Mouse (Mus musculus) limb, embryonic 11.5 days (tissue): ENCODE data around the gene Slc17a5. TPM values are rescaled to one million over a fixed set of nuclear protein-coding genes. Genes with fewer than 3 reads are reported as not detected.

Experiments
- ATAC-seq: fragments of 200-750 bp; cut with Nextera tagmentation; 2 replicates; pipeline ENCODE4 v1.8.0; 2017; ENCODE audit warnings: low read depth; ENCODE audit not compliant: insufficient number of reproducible peaks, low FRiP score, low TSS enrichment
- DNase-seq: peaks from one replicate; pipeline ENCODE4 v3.0.0-alpha.2; 2015; ENCODE audit warnings: low spot score
- H3K27ac ChIP-seq: fragments of 300-500 bp; sonication (generic); replicated peaks from 2 replicates; pipeline ENCODE4 v1.5.1; 2014; ENCODE audit warnings: low read depth, mild to moderate bottlenecking, low read length
- H3K27me3 ChIP-seq: fragments of 300-500 bp; sonication (generic); 2 replicates; pipeline ENCODE4 v1.6.1; 2014; ENCODE audit warnings: mild to moderate bottlenecking, low read length, mixed read lengths; ENCODE audit not compliant: control insufficient read depth, insufficient read depth
- H3K36me3 ChIP-seq: fragments of 300-500 bp; sonication (generic); 2 replicates; pipeline ENCODE4 v1.6.1; 2014; ENCODE audit warnings: mild to moderate bottlenecking, low read length, moderate library complexity, mixed read lengths; ENCODE audit not compliant: control insufficient read depth, insufficient read depth
- H3K4me1 ChIP-seq: fragments of 300-500 bp; sonication (generic); 2 replicates; pipeline ENCODE4 v1.6.1; 2014; ENCODE audit warnings: low read length, mixed read lengths; ENCODE audit not compliant: control insufficient read depth, insufficient read depth
- H3K4me2 ChIP-seq: fragments of 300-500 bp; sonication (generic); 2 replicates; pipeline ENCODE4 v1.6.1; 2014; ENCODE audit warnings: low read depth, mild to moderate bottlenecking, moderate library complexity; ENCODE audit not compliant: severe bottlenecking
- H3K4me3 ChIP-seq: fragments of 300-500 bp; sonication (generic); 2 replicates; pipeline ENCODE4 v1.5.1; 2014; ENCODE audit warnings: low read depth, low read length
- H3K9ac ChIP-seq: fragments of 300-500 bp; sonication (generic); 2 replicates; pipeline ENCODE4 v1.6.1; 2014; ENCODE audit warnings: mild to moderate bottlenecking, low read length
- H3K9me3 ChIP-seq: fragments of 300-500 bp; sonication (generic); 2 replicates; pipeline ENCODE4 v1.6.1; 2016; ENCODE audit warnings: low read length; ENCODE audit not compliant: control insufficient read depth
- WGBS: fragments of 180-500 bp; shearing (Covaris S2); extraction: QIAGEN DNeasy Blood & Tissue Kit; methylation state at CpG from one replicate; pipeline ENCODE4 v1.1.7; 2014; 5-methylcytosine and 5-hydroxymethylcytosine counted together
- polyA plus RNA-seq: library from polyadenylated mRNA; unstranded; fragments of >200 nt; fragmentation: Nextera tagmentation; extraction: Ambion mirVana; gene quantifications from 2 replicates; pipeline ENCODE4 v1.2.1, GENCODE M21; 2014

The Slc17a5 gene
- polyA plus RNA-seq, 1 experiment from 2014 or later: 14.6 TPM

DNA sequence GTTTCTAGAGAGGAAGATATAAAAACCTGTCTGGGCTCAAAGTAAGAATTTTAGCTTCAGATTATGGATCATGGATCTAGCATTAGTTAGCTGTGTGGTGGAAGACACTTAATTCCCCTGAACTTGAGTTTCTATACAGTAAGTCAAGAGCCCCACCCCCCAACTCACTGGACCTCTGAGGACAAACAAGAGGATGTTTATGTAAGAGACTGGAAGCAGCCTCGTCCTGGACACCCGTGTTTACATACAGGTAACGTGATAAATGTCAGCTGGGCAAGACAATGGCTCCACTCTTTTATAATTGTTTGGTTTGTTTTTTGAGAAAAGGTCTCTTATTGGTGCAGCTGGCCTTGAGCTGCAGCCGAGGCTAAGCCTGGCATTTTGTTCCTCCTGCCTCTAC is 36.1 kb downstream of the Slc17a5 start:
- Histone ChIP-seq H3K9ac (no peak overlapping the region), H3K36me3 (no peaks in the 10 kb centered on the region), H3K4me1 (no peaks in the 10 kb centered on the region), H3K4me3 (no peak overlapping the region), H3K27me3 (no peaks in the 10 kb centered on the region), H3K4me2 (no peak overlapping the region), H3K27ac (no peak overlapping the region), H3K9me3 (no peaks in the 10 kb centered on the region)
- ATAC-seq: no peak
- 85% methylated on average over 4 of the region's 4 CpGs for WGBS
- DNase-seq: no peak

DNA sequence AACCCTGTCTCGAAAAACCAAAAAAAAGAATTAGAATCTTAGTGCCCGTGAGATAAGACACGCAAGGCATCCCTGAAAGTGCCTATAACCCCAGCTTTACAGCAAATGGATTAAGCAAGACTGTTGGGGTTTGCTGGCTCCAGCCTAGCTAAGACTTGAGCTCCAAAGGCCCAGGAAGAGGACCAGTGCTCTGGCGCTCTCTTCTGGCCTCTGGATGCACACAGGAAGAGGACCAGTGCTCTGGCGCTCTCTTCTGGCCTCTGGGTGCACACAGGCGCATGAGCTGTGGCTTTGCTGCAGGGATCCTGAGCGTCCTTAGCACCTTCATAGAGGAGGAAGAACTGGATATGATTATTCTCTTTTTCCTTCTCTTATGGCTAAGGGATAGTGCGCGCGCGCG is 40.1 kb downstream of the Slc17a5 start:
- DNase-seq: no peak
- no peak overlapping the region for H3K9ac ChIP-seq

DNA sequence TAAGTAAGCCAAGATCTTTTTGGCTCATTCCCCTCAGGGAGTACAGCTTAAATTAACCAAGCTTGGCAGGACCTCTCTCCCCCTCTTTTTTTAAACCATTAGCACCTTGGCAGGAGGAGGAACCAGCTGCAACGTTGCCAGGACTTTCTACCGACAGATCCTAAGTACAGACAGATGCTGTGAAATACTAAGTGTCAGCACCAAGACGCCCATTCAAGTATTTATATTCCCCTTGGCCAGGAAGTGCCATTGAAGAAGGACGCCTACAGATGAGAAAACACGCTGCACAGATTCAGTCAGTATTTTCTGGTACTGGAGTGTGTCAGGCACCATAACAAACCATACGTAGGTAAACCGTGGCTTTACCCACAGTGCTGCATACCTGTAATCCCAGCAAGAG is 40.9 kb downstream of the Slc17a5 start:
- 66% methylated on average over 7 of the region's 7 CpGs for WGBS
- Histone ChIP-seq H3K27me3 (no peaks in the 10 kb centered on the region), H3K4me2 (no peak overlapping the region), H3K4me1 (no peaks in the 10 kb centered on the region), H3K9me3 (no peaks in the 10 kb centered on the region), H3K36me3 (no peaks in the 10 kb centered on the region), H3K4me3 (no peak overlapping the region), H3K9ac (no peak overlapping the region), H3K27ac (no peak overlapping the region)
- DNase-seq: no peak
- no peak for ATAC-seq

More for the DNA sequence above, 40.1 kb downstream of the Slc17a5 start:
- H3K27ac ChIP-seq: no peak overlapping the region
- no peaks in the 10 kb centered on the region for H3K27me3 ChIP-seq
- no peak for ATAC-seq
- H3K9me3 ChIP-seq: no peaks in the 10 kb centered on the region
- WGBS: 83% methylated on average over 12 of the region's 12 CpGs
- no peaks in the 10 kb centered on the region for H3K4me1 ChIP-seq
- no peak overlapping the region for H3K4me2 ChIP-seq
- no peaks in the 10 kb centered on the region for H3K36me3 ChIP-seq
- H3K4me3 ChIP-seq: no peak overlapping the region

DNA sequence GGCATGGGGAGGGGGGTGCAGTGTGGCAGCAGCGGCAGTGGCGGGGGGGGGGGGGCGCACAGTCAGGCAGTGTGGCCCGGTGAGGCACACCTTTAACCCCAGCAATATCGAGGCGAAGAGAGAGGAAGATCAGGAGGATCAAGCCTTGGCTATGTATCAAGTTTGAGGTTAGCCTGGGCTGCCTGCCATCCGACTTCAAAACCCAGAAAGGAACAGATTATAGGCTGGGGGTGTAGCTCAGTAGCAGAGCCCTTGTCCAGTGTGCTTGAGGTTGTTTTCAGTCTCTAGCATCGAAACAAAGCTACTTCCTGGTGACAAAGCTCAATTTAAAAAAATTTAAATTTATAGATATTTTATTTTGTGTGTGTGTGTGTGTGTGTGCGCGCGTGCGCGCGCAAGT is 46.1 kb downstream of the Slc17a5 start:
- Histone ChIP-seq H3K4me3 (no peak overlapping the region), H3K4me1 (no peaks in the 10 kb centered on the region), H3K36me3 (no peaks in the 10 kb centered on the region), H3K4me2 (no peak overlapping the region), H3K9me3 (no peaks in the 10 kb centered on the region), H3K27me3 (no peaks in the 10 kb centered on the region), H3K9ac (no peak overlapping the region), H3K27ac (no peak overlapping the region)
- WGBS: 98% methylated on average over 13 of the region's 14 CpGs
- ATAC-seq (no peak), DNase-seq (no peak)

DNA sequence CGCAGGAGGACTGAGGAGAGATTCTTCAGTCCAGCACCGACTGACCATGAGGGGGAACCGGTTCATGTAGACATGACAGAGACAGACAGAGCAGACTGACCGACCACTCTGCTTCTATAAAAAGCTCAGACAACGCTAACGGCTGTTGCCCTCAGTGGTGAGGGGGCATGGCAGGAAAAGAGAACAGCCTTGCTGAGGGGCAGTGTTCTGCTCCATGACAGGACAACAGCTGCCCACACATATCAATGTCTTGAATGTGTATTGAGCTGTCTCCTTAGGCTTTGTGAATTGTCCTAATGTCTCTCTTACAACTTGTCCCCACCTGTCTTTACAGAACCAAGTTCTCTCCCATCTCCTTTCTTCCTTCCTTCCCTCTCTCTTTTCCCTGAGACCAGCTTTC is 49.4 kb downstream of the Slc17a5 start:
- no peak overlapping the region for H3K9ac ChIP-seq
- no peaks in the 10 kb centered on the region for H3K27me3 ChIP-seq
- ATAC-seq: no peak
- H3K4me3 ChIP-seq: no peak overlapping the region
- no peaks in the 10 kb centered on the region for H3K4me1 ChIP-seq
- H3K36me3 ChIP-seq: no peaks in the 10 kb centered on the region
- H3K27ac ChIP-seq: no peak overlapping the region
- no peak overlapping the region for H3K4me2 ChIP-seq
- WGBS: 50% methylated on average over 6 of the region's 6 CpGs
- DNase-seq: no peak
- H3K9me3 ChIP-seq: no peaks in the 10 kb centered on the region

DNA sequence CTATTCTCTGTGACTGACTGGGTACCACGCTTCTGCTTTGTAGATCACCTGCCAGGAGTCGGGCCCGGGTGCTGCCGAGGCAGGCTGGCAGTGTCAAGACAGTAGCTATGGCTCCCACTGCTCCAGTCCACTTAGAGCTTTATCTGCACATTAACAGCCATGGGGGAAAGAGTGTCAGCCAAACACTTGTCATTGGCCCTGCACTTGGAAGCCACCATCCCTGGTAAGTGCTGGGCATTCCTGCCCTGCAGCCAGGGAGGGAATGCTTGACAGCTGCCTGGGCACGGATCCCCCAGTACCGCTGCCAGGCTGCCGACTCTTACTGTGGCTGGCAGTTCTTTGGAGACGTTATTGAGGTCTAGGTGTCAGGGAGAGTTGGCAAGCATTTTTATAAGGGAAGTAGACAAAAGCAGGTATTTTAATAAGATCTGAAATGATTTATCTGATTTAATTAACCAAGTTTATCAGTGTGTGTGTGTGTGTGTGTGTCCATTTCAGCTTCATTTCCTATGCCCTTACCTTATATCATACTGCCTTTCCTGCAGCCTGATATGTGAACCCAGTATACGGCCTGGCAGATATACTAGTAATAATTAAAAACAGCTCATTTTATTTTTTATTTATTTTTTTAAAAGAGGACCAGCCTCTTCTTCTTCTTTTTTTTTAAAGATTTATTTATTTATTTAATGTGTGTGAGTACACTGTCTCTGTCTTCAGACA is 50.5 kb downstream of the Slc17a5 start:
- Histone ChIP-seq H3K27ac (no peak overlapping the region), H3K36me3 (no peaks in the 10 kb centered on the region), H3K9ac (no peak overlapping the region), H3K4me1 (no peaks in the 10 kb centered on the region), H3K4me2 (no peak overlapping the region), H3K27me3 (no peaks in the 10 kb centered on the region), H3K4me3 (no peak overlapping the region), H3K9me3 (no peaks in the 10 kb centered on the region)
- no peak for DNase-seq
- ATAC-seq: no peak
- 87% methylated on average over 9 of the region's 9 CpGs for WGBS

DNA sequence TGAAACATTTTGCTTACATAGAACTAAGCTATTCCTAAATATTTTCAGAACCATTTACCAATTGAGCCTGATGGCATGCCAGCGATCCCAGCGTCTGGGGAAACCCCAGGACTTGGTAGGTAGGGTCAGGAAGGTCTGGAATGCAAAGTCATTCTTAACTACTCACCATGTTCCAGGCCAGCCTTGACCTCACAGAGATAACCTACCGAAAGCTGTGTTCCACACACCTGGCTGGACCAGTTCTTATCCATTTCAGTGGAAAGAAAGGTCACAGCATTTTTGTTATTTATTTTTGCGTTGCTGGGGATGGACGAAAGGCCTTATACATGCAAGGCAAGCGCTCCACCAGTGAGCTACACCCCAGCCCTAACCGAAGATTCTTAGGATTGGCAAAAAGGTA is 53.2 kb downstream of the Slc17a5 start:
- 90% methylated on average over 7 of the region's 7 CpGs for WGBS

DNA sequence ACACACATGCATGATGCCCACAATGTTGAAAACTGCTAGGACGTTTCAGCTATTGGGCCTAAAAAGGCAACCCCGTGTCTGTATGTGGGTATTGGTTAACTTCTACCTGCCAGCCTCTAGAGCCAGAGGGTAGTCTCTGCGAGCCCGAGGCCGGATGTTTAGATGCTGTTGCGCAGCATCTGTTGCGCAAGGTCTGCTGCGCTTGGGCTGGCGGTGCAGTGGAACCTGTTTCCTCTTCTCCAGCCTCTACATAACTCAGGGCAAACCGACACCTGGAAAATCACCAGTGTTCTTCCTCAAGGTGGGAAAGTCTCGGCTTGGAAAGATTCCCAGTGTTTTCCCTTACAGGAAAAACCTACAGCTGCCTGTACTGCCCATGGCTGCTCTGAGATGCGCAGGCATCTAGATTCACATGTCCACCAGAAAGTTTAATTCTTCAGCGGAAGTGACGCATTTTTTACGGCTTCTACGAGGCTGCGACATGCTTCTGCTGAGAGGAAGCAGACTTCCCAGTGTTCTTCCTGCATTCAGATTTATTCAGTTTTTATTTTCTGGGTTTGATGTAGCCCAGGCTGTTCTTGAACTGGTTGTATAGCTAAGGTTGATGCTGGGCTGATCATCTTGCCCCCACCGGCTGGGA is 54.4 kb downstream of the Slc17a5 start:
- ATAC-seq: no peak
- no peak for DNase-seq
- Histone ChIP-seq H3K27ac (no peak overlapping the region), H3K36me3 (no peaks in the 10 kb centered on the region), H3K9me3 (no peaks in the 10 kb centered on the region), H3K4me2 (no peak overlapping the region), H3K9ac (no peak overlapping the region), H3K4me3 (no peak overlapping the region), H3K4me1 (no peaks in the 10 kb centered on the region), H3K27me3 (no peaks in the 10 kb centered on the region)
- WGBS: 81% methylated on average over 18 of the region's 18 CpGs

More for the DNA sequence above, 53.2 kb downstream of the Slc17a5 start:
- DNase-seq: no peak
- no peaks in the 10 kb centered on the region for H3K4me1 ChIP-seq
- ATAC-seq: no peak
- H3K9me3 ChIP-seq: no peaks in the 10 kb centered on the region
- no peak overlapping the region for H3K9ac ChIP-seq
- no peak overlapping the region for H3K4me3 ChIP-seq
- no peak overlapping the region for H3K27ac ChIP-seq
- no peak overlapping the region for H3K4me2 ChIP-seq
- H3K36me3 ChIP-seq: no peaks in the 10 kb centered on the region
- no peaks in the 10 kb centered on the region for H3K27me3 ChIP-seq
